Mouse (Mus musculus) stomach, postnatal 0 days (tissue): Measurements from ENCODE around the gene Ndufs7. TPM values are rescaled to one million over a fixed set of nuclear protein-coding genes. Genes with fewer than 3 reads are reported as not detected.
"Not testable (repeated sequence)": the region's sequence is repeated elsewhere in the genome, so short reads cannot be mapped to it uniquely, and the experiment has no call there.

Experiments used
- ATAC-seq: fragments of 200-750 bp; cut with Nextera tagmentation; 2 replicates; pipeline ENCODE4 v1.8.0; 2017; ENCODE audit not compliant: low FRiP score, low TSS enrichment
- DNase-seq: peaks from one replicate; pipeline ENCODE4 v3.0.0-alpha.2; 2016; ENCODE audit warnings: low spot score
- H3K27ac ChIP-seq: fragments of 300-500 bp; sonication (generic); replicated peaks from 2 replicates; pipeline ENCODE4 v1.5.1; 2014; ENCODE audit warnings: mild to moderate bottlenecking, control low read depth
- H3K27me3 ChIP-seq: fragments of 300-500 bp; sonication (generic); 2 replicates; pipeline ENCODE4 v1.6.1; 2014; ENCODE audit warnings: low read length; ENCODE audit not compliant: control insufficient read depth, insufficient read depth
- H3K36me3 ChIP-seq: fragments of 300-500 bp; sonication (generic); 2 replicates; pipeline ENCODE4 v1.6.1; 2014; ENCODE audit warnings: low read length, mixed read lengths; ENCODE audit not compliant: control insufficient read depth, insufficient read depth
- H3K4me1 ChIP-seq: fragments of 300-500 bp; sonication (generic); replicated peaks from 2 replicates; pipeline ENCODE4 v1.6.1; 2014; ENCODE audit warnings: antibody characterized with exemption; ENCODE audit not compliant: control insufficient read depth, insufficient read depth
- H3K4me2 ChIP-seq: fragments of 300-500 bp; sonication (generic); replicated peaks from 2 replicates; pipeline ENCODE4 v1.6.1; 2014; ENCODE audit warnings: low read depth, mild to moderate bottlenecking, control low read depth, moderate library complexity
- H3K4me3 ChIP-seq: fragments of 300-500 bp; sonication (generic); 2 replicates; pipeline ENCODE4 v1.5.1; 2014; ENCODE audit warnings: low read depth, low read length, control low read depth
- H3K9ac ChIP-seq: fragments of 300-500 bp; sonication (generic); 2 replicates; pipeline ENCODE4 v1.6.1; 2014; ENCODE audit warnings: mild to moderate bottlenecking, low read length, control low read depth, mixed read lengths
- H3K9me3 ChIP-seq: fragments of 300-500 bp; sonication (generic); 2 replicates; pipeline ENCODE4 v1.6.1; 2016; ENCODE audit warnings: low read length; ENCODE audit not compliant: control insufficient read depth
- CTCF ChIP-seq: IDR thresholded peaks from 2 replicates; pipeline ENCODE4 v1.5.1; 2016; ENCODE audit warnings: antibody characterized with exemption, low read depth, mild to moderate bottlenecking, moderate library complexity
- EP300 ChIP-seq: optimal IDR thresholded peaks from 2 replicates; pipeline ENCODE3; 2016; ENCODE audit warnings: antibody characterized with exemption
- WGBS: fragments of 180-500 bp; shearing (Covaris S2); extraction: QIAGEN DNeasy Blood & Tissue Kit; methylation state at CpG from one replicate; pipeline ENCODE4 v1.1.7; 2014; 5-methylcytosine and 5-hydroxymethylcytosine counted together
- polyA plus RNA-seq: library from polyadenylated mRNA; unstranded; fragments of >200 nt; fragmentation: Nextera tagmentation; extraction: Ambion mirVana; gene quantifications from 2 replicates; pipeline ENCODE4 v1.2.1, GENCODE M21; 2015

The Ndufs7 gene
- polyA plus RNA-seq, 1 experiment from 2014 or later, result 403 TPM

DNA sequence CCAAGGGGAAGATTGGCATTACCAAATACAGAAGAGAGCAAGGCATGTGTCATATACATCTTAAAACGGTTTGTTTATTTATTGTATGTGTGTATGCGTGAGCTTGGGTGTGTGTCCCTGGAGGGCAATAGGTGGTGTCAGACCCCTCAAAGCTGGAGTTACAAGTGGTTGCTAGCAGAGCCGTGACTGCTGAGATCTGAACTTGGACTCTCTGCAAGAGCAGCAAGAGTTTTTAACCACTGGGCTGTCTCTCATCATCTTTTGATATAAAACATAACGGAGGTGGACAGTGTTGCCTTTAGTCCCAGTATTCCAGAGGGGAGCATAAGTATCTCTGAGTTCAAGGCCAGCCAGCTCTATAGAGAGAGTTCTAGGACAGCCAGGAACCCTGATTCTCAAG, 40.7 kb upstream of the Ndufs7 start:
- no peak overlapping the region for H3K27ac ChIP-seq
- TF ChIP-seq EP300, result no peak
- no peak for TF ChIP-seq CTCF
- no peak for ATAC-seq
- 76% methylated on average over 4 of the region's 4 CpGs for WGBS
- no peaks in the 10 kb centered on the region for H3K36me3 ChIP-seq
- no peaks in the 10 kb centered on the region for H3K9me3 ChIP-seq
- no peak overlapping the region for H3K4me3 ChIP-seq
- no peaks in the 10 kb centered on the region for H3K27me3 ChIP-seq
- H3K4me1 ChIP-seq, result no peaks in the 10 kb centered on the region
- H3K9ac ChIP-seq, result no peak overlapping the region
- H3K4me2 ChIP-seq, result no peak overlapping the region
- no peak for DNase-seq

DNA sequence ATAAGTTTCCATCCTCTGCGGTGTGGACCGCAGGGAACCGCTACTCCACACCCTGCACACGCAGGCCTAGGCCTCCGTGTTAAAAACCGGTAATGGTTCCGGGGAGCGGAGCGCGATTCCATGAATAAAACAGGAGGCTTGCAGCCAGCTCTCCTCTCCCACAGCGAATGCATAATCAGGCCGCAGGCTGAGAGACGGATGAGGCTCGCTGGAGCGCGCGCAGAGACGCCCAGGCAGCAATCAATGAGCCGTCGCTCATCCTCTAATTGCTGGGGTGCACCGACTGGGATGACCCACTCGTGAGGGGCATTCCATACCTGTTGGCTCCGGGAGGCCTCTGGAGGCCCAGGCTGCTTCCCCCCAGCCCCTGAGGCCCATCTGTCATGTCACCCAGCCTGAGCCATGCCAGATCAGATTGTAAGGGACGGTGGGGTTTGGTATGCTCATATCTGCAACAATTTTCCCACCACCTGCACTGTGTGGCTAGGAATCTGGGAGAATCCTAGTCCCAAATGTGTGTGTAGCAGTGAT, 40.0 kb upstream of the Ndufs7 start:
- H3K4me2 ChIP-seq, result no peak overlapping the region
- no peak overlapping the region for H3K27ac ChIP-seq
- DNase-seq (no peak), ATAC-seq (no peak)
- H3K9ac ChIP-seq, result 0 out of 2 replicates have a peak overlapping the region, but pooled peaks have one; percentile 3
- 17% methylated on average over 24 of the region's 24 CpGs for WGBS
- H3K36me3 ChIP-seq, result no peaks in the 10 kb centered on the region
- H3K4me3 ChIP-seq, result no peak overlapping the region
- no peaks in the 10 kb centered on the region for H3K9me3 ChIP-seq
- no peaks in the 10 kb centered on the region for H3K4me1 ChIP-seq
- TF ChIP-seq CTCF (no peak), EP300 (no peak)
- H3K27me3 ChIP-seq, result no peaks in the 10 kb centered on the region

DNA sequence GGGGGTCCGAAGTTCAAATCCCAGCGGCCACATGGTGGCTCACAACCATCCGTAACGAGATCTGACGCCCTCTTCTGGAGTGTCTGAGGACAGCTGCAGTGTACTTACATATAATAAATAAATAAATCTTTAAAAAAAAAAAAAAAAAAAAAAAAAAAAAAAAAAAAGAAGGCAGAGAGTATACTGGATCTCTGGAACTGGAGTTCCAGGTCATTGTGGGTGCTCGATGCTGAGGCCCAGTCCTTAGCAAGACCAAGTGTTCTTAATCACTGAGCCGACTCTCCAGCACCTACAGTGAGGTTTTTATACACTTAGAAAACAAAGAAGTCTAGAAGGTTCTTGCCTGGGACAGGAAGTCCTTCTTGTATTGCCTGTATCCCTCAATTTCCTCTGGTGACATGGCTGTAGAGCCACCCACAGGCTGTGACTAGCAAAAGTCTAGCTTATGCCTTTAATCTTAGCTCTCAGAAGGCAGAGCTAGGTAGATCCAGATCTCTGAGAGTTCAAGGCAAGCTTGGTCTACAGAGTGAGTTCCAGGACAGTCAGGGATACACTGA, 37.3 kb upstream of the Ndufs7 start:
- not testable (repeated sequence) for H3K27me3 ChIP-seq, ATAC-seq, H3K4me2 ChIP-seq, H3K4me1 ChIP-seq, DNase-seq, H3K36me3 ChIP-seq, H3K4me3 ChIP-seq, H3K9ac ChIP-seq, H3K9me3 ChIP-seq, H3K27ac ChIP-seq
- WGBS, result 75% methylated on average over 7 of the region's 7 CpGs

DNA sequence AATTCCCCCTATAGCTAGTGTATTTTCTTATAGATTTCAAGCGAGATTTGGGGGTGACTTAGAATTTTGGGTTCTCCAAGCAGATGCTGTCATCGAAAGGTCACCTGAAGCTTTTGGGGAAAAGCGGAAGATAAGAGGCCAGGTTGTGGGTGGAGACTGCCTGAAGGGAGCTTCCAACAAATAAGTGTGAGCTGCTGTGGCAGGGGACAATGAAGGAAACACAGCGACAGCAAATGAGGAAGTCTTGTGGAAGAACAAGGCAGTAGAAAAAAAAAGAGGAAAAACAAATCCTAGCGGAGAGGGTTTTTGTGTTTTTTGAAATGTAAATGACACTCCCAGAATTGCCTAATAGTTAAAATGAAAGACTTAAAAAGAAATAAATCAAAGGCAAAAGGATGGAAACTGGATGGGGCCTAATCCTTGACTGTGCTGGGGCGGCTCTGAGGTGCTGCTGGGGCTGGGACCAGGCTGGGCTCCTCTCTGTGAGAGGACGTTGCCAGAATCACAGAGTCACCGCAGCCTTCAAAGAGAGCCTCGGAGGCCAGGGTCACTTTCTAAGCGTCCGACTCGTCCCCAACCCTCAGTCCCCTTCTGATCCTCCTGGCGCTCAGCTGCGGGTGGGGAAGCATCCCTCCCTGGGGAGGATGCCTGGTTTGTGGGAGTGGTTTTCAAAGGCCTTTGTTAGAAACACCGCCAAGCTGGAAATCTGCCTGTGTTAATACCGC, 33.7 kb upstream of the Ndufs7 start:
- TF ChIP-seq EP300, result no peak
- no peak for TF ChIP-seq CTCF
- ATAC-seq, result no peak
- H3K4me1 ChIP-seq, result no peaks in the 10 kb centered on the region
- WGBS, result 26% methylated on average over 16 of the region's 16 CpGs
- no peak for DNase-seq
- H3K27me3 ChIP-seq, result no peaks in the 10 kb centered on the region
- no peak overlapping the region for H3K4me3 ChIP-seq
- H3K9me3 ChIP-seq, result no peaks in the 10 kb centered on the region
- no peak overlapping the region for H3K4me2 ChIP-seq
- H3K36me3 ChIP-seq, result no peaks in the 10 kb centered on the region
- 0 out of 2 replicates have a peak overlapping the region, but pooled peaks have one; percentile 14 for H3K9ac ChIP-seq
- H3K27ac ChIP-seq, result no peak overlapping the region

DNA sequence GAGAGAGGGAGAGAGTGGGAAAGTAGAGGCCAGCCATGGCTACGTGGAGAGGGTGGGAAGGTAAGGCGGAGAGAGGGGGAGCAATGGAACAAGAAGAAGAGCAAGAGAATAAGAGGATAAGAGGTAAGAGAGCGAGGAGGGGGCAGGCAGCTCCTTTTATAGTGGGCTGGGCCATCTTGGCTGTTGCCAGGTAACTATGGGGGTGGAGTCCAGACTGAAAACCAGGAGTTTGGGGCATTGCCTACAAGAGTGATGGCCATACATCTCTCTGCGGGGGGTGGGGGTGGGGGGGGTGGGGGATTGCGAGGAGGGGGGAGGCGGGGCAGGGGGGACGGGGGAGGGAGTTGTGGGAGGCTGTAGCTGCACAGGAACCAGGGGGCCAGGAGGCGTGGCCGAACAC, 28.2 kb upstream of the Ndufs7 start:
- H3K9me3 ChIP-seq, result no peaks in the 10 kb centered on the region

DNA sequence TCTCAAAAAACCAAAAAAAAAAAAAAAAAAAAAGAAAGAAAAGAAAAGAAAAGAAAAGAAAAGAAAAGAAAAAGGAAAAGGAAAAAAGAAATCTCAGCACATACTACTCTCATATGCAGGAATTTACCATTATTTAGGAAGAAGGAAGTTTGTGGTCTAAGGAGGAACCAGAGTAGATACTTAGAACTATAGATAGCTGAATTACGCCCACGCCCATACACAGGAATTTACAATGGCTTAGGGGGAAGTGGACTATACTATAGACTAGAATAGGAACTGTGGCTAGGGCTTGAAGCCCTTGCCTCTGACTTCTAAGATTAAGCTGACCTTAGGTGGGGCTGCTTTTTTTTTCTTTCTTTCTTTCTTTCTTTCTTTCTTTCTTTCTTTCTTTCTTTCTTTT, 25.8 kb upstream of the Ndufs7 start:
- H3K4me2 ChIP-seq, H3K9me3 ChIP-seq, H3K4me3 ChIP-seq, DNase-seq, H3K27ac ChIP-seq, H3K4me1 ChIP-seq, H3K9ac ChIP-seq, ATAC-seq, H3K36me3 ChIP-seq, H3K27me3 ChIP-seq: not testable (repeated sequence)
- WGBS, result 78% methylated on average over 2 of the region's 2 CpGs

More for the DNA sequence above, 28.2 kb upstream of the Ndufs7 start:
- ATAC-seq, result no peak
- Histone ChIP-seq H3K27me3 (no peaks in the 10 kb centered on the region), H3K4me1 (no peaks in the 10 kb centered on the region), H3K9ac (no peak overlapping the region), H3K4me2 (no peak overlapping the region), H3K27ac (no peak overlapping the region), H3K4me3 (no peak overlapping the region), H3K36me3 (no peaks in the 10 kb centered on the region)
- no peak for TF ChIP-seq EP300
- no peak for TF ChIP-seq CTCF
- DNase-seq, result no peak
- WGBS, result 50% methylated on average over 6 of the region's 9 CpGs
